Mouse (Mus musculus): ENCODE measurements around the gene Lix1l.
"Not testable (repeated sequence)": the region's sequence is repeated elsewhere in the genome, so short reads cannot be mapped to it uniquely, and the experiment has no call there.

Lix1l gene

GRCm38 (mm10) chr3:96590657-96591056 lies 10.3 kb upstream of the Lix1l start:
- DNase-seq = no peak

- DNase-seq = peak; percentile 37
Measured at GRCm38 (mm10) chr3:96593374-96593773, 7.6 kb upstream of the Lix1l start.

GRCm38 (mm10) chr3:96593790-96594560 lies 7.0 kb upstream of the Lix1l start, which contains the start of gene Polr3gl:
TSS of gene Polr3gl (minus strand) at chr3:96594181.
- DNase-seq = peak; percentile 96

- DNase-seq = no peak
Measured at GRCm38 (mm10) chr3:96594851-96595250, 6.1 kb upstream of the Lix1l start.

- no peak for DNase-seq
Measured at GRCm38 (mm10) chr3:96595661-96596060, 5.3 kb upstream of the Lix1l start.

GRCm38 (mm10) chr3:96596228-96596707 lies 4.7 kb upstream of the Lix1l start, which contains the start of gene Ankrd34a:
TSS of gene Ankrd34a (plus strand) at chr3:96596636.
- peak; percentile 41 for DNase-seq

GRCm38 (mm10) chr3:96596855-96597254 lies 4.1 kb upstream of the Lix1l start:
- DNase-seq = no peak

- DNase-seq = no peak
Measured at GRCm38 (mm10) chr3:96597435-96597891, 3.5 kb upstream of the Lix1l start.

- peak; percentile 66 for DNase-seq
Measured at GRCm38 (mm10) chr3:96598156-96599068, 2.5 kb upstream of the Lix1l start.

- no peak for DNase-seq
Measured at GRCm38 (mm10) chr3:96599069-96599393, 1.9 kb upstream of the Lix1l start.

- no peak for DNase-seq
Measured at GRCm38 (mm10) chr3:96599411-96599810, 1.5 kb upstream of the Lix1l start.

GRCm38 (mm10) chr3:96601251-96601787 lies 370 bp downstream of the Lix1l start:
- peak; percentile 64 for DNase-seq

- no peak for DNase-seq
Measured at GRCm38 (mm10) chr3:96601941-96602703, 1.2 kb downstream of the Lix1l start.

- no peak for DNase-seq
Measured at GRCm38 (mm10) chr3:96602704-96603084, 1.7 kb downstream of the Lix1l start.

- DNase-seq = no peak
Measured at GRCm38 (mm10) chr3:96603311-96603710, 2.4 kb downstream of the Lix1l start.

- DNase-seq = not testable (repeated sequence)
Measured at GRCm38 (mm10) chr3:96606007-96606406, 5.1 kb downstream of the Lix1l start.

- DNase-seq = no peak
Measured at GRCm38 (mm10) chr3:96606618-96607017, 5.7 kb downstream of the Lix1l start.

- DNase-seq = no peak
Measured at GRCm38 (mm10) chr3:96617941-96618340, 17.0 kb downstream of the Lix1l start.

- no peak for DNase-seq
Measured at GRCm38 (mm10) chr3:96623201-96623600, 22.3 kb downstream of the Lix1l start.

- peak; percentile 98 for DNase-seq
Measured at GRCm38 (mm10) chr3:96629729-96630600, 29.0 kb downstream of the Lix1l start, which contains the start of gene Rbm8a. TSS of gene Rbm8a (plus strand) at chr3:96629933.

- no peak for DNase-seq
Measured at GRCm38 (mm10) chr3:96632058-96632457, 31.1 kb downstream of the Lix1l start.
